Mouse (Mus musculus) liver, embryonic 15.5 days (tissue): ENCODE measurements around the gene Tenm4. TPM values are rescaled to one million over a fixed set of nuclear protein-coding genes. Genes with fewer than 3 reads are reported as not detected.

Experiments used
- ATAC-seq: fragments of 200-750 bp; cut with Nextera tagmentation; 2 replicates; pipeline ENCODE4 v1.8.0; 2017; ENCODE audit warnings: moderate number of reproducible peaks, mild to moderate bottlenecking, moderate library complexity; ENCODE audit not compliant: insufficient read depth
- H3K27ac ChIP-seq: fragments of 300-500 bp; sonication (generic); replicated peaks from 2 replicates; pipeline ENCODE4 v1.5.1; 2015; ENCODE audit warnings: mild to moderate bottlenecking, inconsistent platforms
- H3K27me3 ChIP-seq: fragments of 300-500 bp; sonication (generic); 2 replicates; pipeline ENCODE4 v1.6.1; 2015; ENCODE audit warnings: mild to moderate bottlenecking, inconsistent platforms
- H3K36me3 ChIP-seq: fragments of 300-500 bp; sonication (generic); replicated peaks from 2 replicates; pipeline ENCODE4 v1.6.1; 2015; ENCODE audit warnings: moderate library complexity, mild to moderate bottlenecking, inconsistent platforms
- H3K4me1 ChIP-seq: fragments of 300-500 bp; sonication (generic); replicated peaks from 2 replicates; pipeline ENCODE4 v1.6.1; 2015; ENCODE audit warnings: inconsistent platforms
- H3K4me2 ChIP-seq: fragments of 300-500 bp; sonication (generic); 2 replicates; pipeline ENCODE4 v1.6.1; 2015; ENCODE audit warnings: moderate library complexity, mild to moderate bottlenecking, inconsistent platforms
- H3K4me3 ChIP-seq: fragments of 300-500 bp; sonication (generic); replicated peaks from 2 replicates; pipeline ENCODE4 v1.5.1; 2015; ENCODE audit warnings: mild to moderate bottlenecking, inconsistent platforms
- H3K9ac ChIP-seq: fragments of 300-500 bp; sonication (generic); 2 replicates; pipeline ENCODE4 v1.6.1; 2015; ENCODE audit warnings: moderate library complexity, mild to moderate bottlenecking, inconsistent platforms
- H3K9me3 ChIP-seq: fragments of 300-500 bp; sonication (generic); replicated peaks from 2 replicates; pipeline ENCODE4 v1.6.1; 2016; ENCODE audit warnings: inconsistent platforms
- WGBS: fragments of 180-500 bp; shearing (Covaris S2); methylation state at CpG from one replicate; pipeline ENCODE4 v1.1.7; 2015; ENCODE audit warnings: mixed read lengths; ENCODE audit not compliant: insufficient replicate concordance; 5-methylcytosine and 5-hydroxymethylcytosine counted together
- polyA plus RNA-seq: library from polyadenylated mRNA; unstranded; fragments of >200 nt; fragmentation: Nextera tagmentation; extraction: Ambion mirVana; gene quantifications from 2 replicates; pipeline ENCODE4 v1.2.1, GENCODE M21; 2015

Gene Tenm4
- polyA plus RNA-seq, 1 experiment from 2014 or later, result 0.69 TPM

- H3K4me3 ChIP-seq, result no peak overlapping the region
- no peaks in the 10 kb centered on the region for H3K9me3 ChIP-seq
- H3K27me3 ChIP-seq, result peaks cover 75% of the 10 kb centered on the region
- ATAC-seq, result no peak
- H3K4me1 ChIP-seq, result peaks cover 9% of the 10 kb centered on the region
- no peak overlapping the region for H3K4me2 ChIP-seq
- H3K9ac ChIP-seq, result no peak overlapping the region
- H3K27ac ChIP-seq, result no peak overlapping the region
- H3K36me3 ChIP-seq, result no peaks in the 10 kb centered on the region
- 21% methylated on average over 2 of the region's 2 CpGs for WGBS
Measured at GRCm38 (mm10) chr7:96790326-96790725, 619.3 kb downstream of the Tenm4 start.

- ATAC-seq, result no peak
- peaks cover 66% of the 10 kb centered on the region for H3K27me3 ChIP-seq
Measured at GRCm38 (mm10) chr7:96792456-96793229, 621.6 kb downstream of the Tenm4 start.

GRCm38 (mm10) chr7:96796033-96796741, 625.1 kb downstream of the Tenm4 start:
- Histone ChIP-seq H3K27ac (peak overlapping the region; percentile 59), H3K9ac (no peak overlapping the region), H3K27me3 (peaks cover 47% of the 10 kb centered on the region), H3K9me3 (no peaks in the 10 kb centered on the region), H3K4me3 (0 out of 2 replicates have a peak overlapping the region, but pooled peaks have one; percentile 4), H3K4me1 (peaks cover 21% of the 10 kb centered on the region), H3K36me3 (no peaks in the 10 kb centered on the region), H3K4me2 (peak overlapping the region; percentile 20; the same call in 1 of the 2 replicates)
- ATAC-seq, result peak; percentile 73; the same call in 1 of the 2 replicates
- WGBS, result 65% methylated on average over 9 of the region's 9 CpGs

More at GRCm38 (mm10) chr7:96792456-96793229, 621.6 kb downstream of the Tenm4 start:
- no peaks in the 10 kb centered on the region for H3K36me3 ChIP-seq
- H3K27ac ChIP-seq, result no peak overlapping the region
- H3K4me2 ChIP-seq, result no peak overlapping the region
- H3K9ac ChIP-seq, result no peak overlapping the region
- no peak overlapping the region for H3K4me3 ChIP-seq
- H3K4me1 ChIP-seq, result peaks cover 17% of the 10 kb centered on the region
- H3K9me3 ChIP-seq, result no peaks in the 10 kb centered on the region
- 56% methylated on average over 8 of the region's 8 CpGs for WGBS

GRCm38 (mm10) chr7:96796788-96797485, 625.9 kb downstream of the Tenm4 start:
- 68% methylated on average over 20 of the region's 20 CpGs for WGBS
- peak overlapping the region; percentile 20 for H3K4me2 ChIP-seq
- peaks cover 47% of the 10 kb centered on the region for H3K27me3 ChIP-seq
- peaks cover 21% of the 10 kb centered on the region for H3K4me1 ChIP-seq
- 0 out of 2 replicates have a peak overlapping the region, but pooled peaks have one; percentile 4 for H3K4me3 ChIP-seq
- H3K36me3 ChIP-seq, result no peaks in the 10 kb centered on the region
- H3K9ac ChIP-seq, result no peak overlapping the region
- peak overlapping the region; percentile 59 for H3K27ac ChIP-seq
- peak; percentile 38; the same call in 1 of the 2 replicates for ATAC-seq
- no peaks in the 10 kb centered on the region for H3K9me3 ChIP-seq

- peaks cover 21% of the 10 kb centered on the region for H3K4me1 ChIP-seq
- peaks cover 48% of the 10 kb centered on the region for H3K27me3 ChIP-seq
- no peak overlapping the region for H3K9ac ChIP-seq
Measured at GRCm38 (mm10) chr7:96797716-96798332, 626.8 kb downstream of the Tenm4 start.

GRCm38 (mm10) chr7:96799816-96800215, 628.8 kb downstream of the Tenm4 start:
- H3K36me3 ChIP-seq, result no peaks in the 10 kb centered on the region
- H3K27me3 ChIP-seq, result peaks cover 49% of the 10 kb centered on the region
- H3K9ac ChIP-seq, result no peak overlapping the region
- H3K9me3 ChIP-seq, result no peaks in the 10 kb centered on the region
- H3K4me2 ChIP-seq, result no peak overlapping the region
- H3K27ac ChIP-seq, result no peak overlapping the region
- WGBS, result 32% methylated on average over 5 of the region's 5 CpGs
- peaks cover 16% of the 10 kb centered on the region for H3K4me1 ChIP-seq
- H3K4me3 ChIP-seq, result no peak overlapping the region
- ATAC-seq, result no peak

More at GRCm38 (mm10) chr7:96797716-96798332, 626.8 kb downstream of the Tenm4 start:
- H3K36me3 ChIP-seq, result no peaks in the 10 kb centered on the region
- no peak for ATAC-seq
- H3K4me2 ChIP-seq, result no peak overlapping the region
- no peaks in the 10 kb centered on the region for H3K9me3 ChIP-seq
- H3K27ac ChIP-seq, result no peak overlapping the region
- H3K4me3 ChIP-seq, result no peak overlapping the region
- WGBS, result 55% methylated on average over 13 of the region's 13 CpGs

- no peak for ATAC-seq
- Histone ChIP-seq H3K4me3 (no peak overlapping the region), H3K4me2 (no peak overlapping the region), H3K36me3 (no peaks in the 10 kb centered on the region), H3K27me3 (peaks cover 56% of the 10 kb centered on the region), H3K9ac (no peak overlapping the region), H3K27ac (no peak overlapping the region), H3K9me3 (no peaks in the 10 kb centered on the region), H3K4me1 (peaks cover 4% of the 10 kb centered on the region)
- WGBS, result 17% methylated on average over 9 of the region's 9 CpGs
Measured at GRCm38 (mm10) chr7:96801368-96801767, 630.3 kb downstream of the Tenm4 start.

- no peaks in the 10 kb centered on the region for H3K9me3 ChIP-seq
- H3K4me3 ChIP-seq, result no peak overlapping the region
- H3K27me3 ChIP-seq, result peaks cover 58% of the 10 kb centered on the region
- no peak overlapping the region for H3K9ac ChIP-seq
- WGBS, result 50% methylated on average over 3 of the region's 3 CpGs
- no peak overlapping the region for H3K4me2 ChIP-seq
- H3K27ac ChIP-seq, result no peak overlapping the region
- H3K36me3 ChIP-seq, result no peaks in the 10 kb centered on the region
- peaks cover 4% of the 10 kb centered on the region; the same call in 1 of the 2 replicates for H3K4me1 ChIP-seq
- no peak for ATAC-seq
Measured at GRCm38 (mm10) chr7:96802216-96802615, 631.2 kb downstream of the Tenm4 start.

GRCm38 (mm10) chr7:96806561-96806960, 635.5 kb downstream of the Tenm4 start:
- H3K4me2 ChIP-seq, result no peak overlapping the region
- no peak for ATAC-seq
- H3K27me3 ChIP-seq, result peaks cover 57% of the 10 kb centered on the region
- H3K9me3 ChIP-seq, result no peaks in the 10 kb centered on the region
- no peak overlapping the region for H3K27ac ChIP-seq
- no peak overlapping the region for H3K4me3 ChIP-seq
- no peak overlapping the region for H3K9ac ChIP-seq
- no peaks in the 10 kb centered on the region for H3K36me3 ChIP-seq
- WGBS, result 75% methylated on average over 1 of the region's 1 CpGs
- no peaks in the 10 kb centered on the region for H3K4me1 ChIP-seq

GRCm38 (mm10) chr7:96807281-96808058, 636.4 kb downstream of the Tenm4 start:
- Histone ChIP-seq H3K4me1 (no peaks in the 10 kb centered on the region), H3K4me2 (no peak overlapping the region)

More at GRCm38 (mm10) chr7:96807281-96808058, 636.4 kb downstream of the Tenm4 start:
- Histone ChIP-seq H3K9me3 (no peaks in the 10 kb centered on the region), H3K27ac (no peak overlapping the region), H3K27me3 (peaks cover 51% of the 10 kb centered on the region), H3K9ac (no peak overlapping the region), H3K36me3 (no peaks in the 10 kb centered on the region), H3K4me3 (no peak overlapping the region)
- no peak for ATAC-seq
- WGBS, result 64% methylated on average over 15 of the region's 15 CpGs
